Mouse (Mus musculus) forebrain, embryonic 16.5 days (tissue): ENCODE data around the gene Epha4. TPM values are rescaled to one million over a fixed set of nuclear protein-coding genes. Genes with fewer than 3 reads are reported as not detected.

Experiments used
- microRNA-seq: library from miRNA; unstranded; fragments of <30 nt; microRNA quantifications from one replicate; pipeline ENCODE4, GENCODE M21; 2017
- polyA plus RNA-seq: library from polyadenylated mRNA; unstranded; fragments of >200 nt; fragmentation: Nextera tagmentation; extraction: Ambion mirVana; gene quantifications from 2 replicates; pipeline ENCODE4 v1.2.1, GENCODE M21; 2015

The Epha4 gene
- polyA plus RNA-seq, 1 experiment from 2014 or later, result 76.4 TPM

Small RNA genes within 50 kb of the gene (microRNA-seq; reads per million reads assigned to microRNA genes)
- gene Mir6352, result not detected
